Mouse (Mus musculus) gastrocnemius, adult 2 months (tissue): ENCODE data around the gene Zfp493. TPM values are rescaled to one million over a fixed set of nuclear protein-coding genes. Genes with fewer than 3 reads are reported as not detected.
A peak's percentile ranks its signal among the peaks of the same experiment; 100 is the strongest.
"Not testable (repeated sequence)": the region's sequence is repeated elsewhere in the genome, so short reads cannot be mapped to it uniquely, and the experiment has no call there.

Experiments
- DNase-seq: peaks from one replicate; pipeline ENCODE4 v3.0.0; 2022
- H3K27ac ChIP-seq: fragments of 200-600 bp; 2 replicates; pipeline ENCODE4 v1.8.1; 2022; ENCODE audit warnings: mild to moderate bottlenecking
- H3K4me3 ChIP-seq: fragments of 200-600 bp; 2 replicates; pipeline ENCODE4 v1.8.1; 2022; ENCODE audit warnings: mild to moderate bottlenecking, moderate library complexity
- CTCF ChIP-seq: fragments of 200-600 bp; IDR thresholded peaks from 2 replicates; pipeline ENCODE4 v1.8.1; 2022; ENCODE audit warnings: antibody characterized with exemption, mild to moderate bottlenecking, moderate library complexity
- intact Hi-C: fragments of 180-260 bp; cut with DNase I; formaldehyde crosslinking; loops from one replicate; pipeline ENCODE4 v1.15.1; 2025
- long read RNA-seq, 2 experiments: library from polyadenylated mRNA; stranded (forward); transcript quantifications; one replicate each; pipeline ENCODE4 v2.0.0; 2021
- total RNA-seq, 2 experiments: library from RNA; stranded (reverse); gene quantifications; 2 replicates each; pipeline ENCODE4 v1.2.3; 2021

The Zfp493 gene
- total RNA-seq = 1 to 10 TPM; 3.6 to 5.5 TPM
- long read RNA-seq, experiment 1, partial matches to known transcripts = 0 of 4 reads
- long read RNA-seq, experiment 1, other reads (novel, unspliced or antisense) = 2 of 4 reads
- long read RNA-seq, experiment 2 = 0 reads

- peak within 1 kb of the TSS; percentile 94 for H3K4me3 ChIP-seq
- TF ChIP-seq CTCF = no peak
- peak within 1 kb of the TSS; percentile 95 for H3K27ac ChIP-seq
- intact Hi-C loops = no loop called here
- peak; percentile 85 for DNase-seq
Observed at GRCm38 (mm10) chr13:67779265-67780221, at the start of gene Zfp493. TSS of gene Zfp493 (plus strand) at chr13:67779693.

- DNase-seq, H3K4me3 ChIP-seq, H3K27ac ChIP-seq, intact Hi-C loops: not testable (repeated sequence)
Observed at GRCm38 (mm10) chr13:67734391-67734790, 45.1 kb upstream of the Zfp493 start.

GRCm38 (mm10) chr13:67742941-67743340 is 36.6 kb upstream of the Zfp493 start:
- no peak for TF ChIP-seq CTCF
- no peak for DNase-seq
- Histone ChIP-seq H3K27ac (no peak overlapping the region), H3K4me3 (no peak overlapping the region)
- intact Hi-C loops = no loop called here

- H3K27ac ChIP-seq = no peak overlapping the region
- intact Hi-C loops = no loop called here
- no peak for TF ChIP-seq CTCF
- no peak for DNase-seq
- H3K4me3 ChIP-seq = no peak overlapping the region
Observed at GRCm38 (mm10) chr13:67743896-67744295, 35.6 kb upstream of the Zfp493 start.

GRCm38 (mm10) chr13:67754333-67755306 is 24.9 kb upstream of the Zfp493 start, which contains the start of gene Zfp85:
TSS of gene Zfp85 (minus strand) at chr13:67755228.
- DNase-seq = peak; percentile 68
- Histone ChIP-seq H3K4me3 (peak within 1 kb of the TSS; percentile 79), H3K27ac (peak within 1 kb of the TSS; percentile 81)
- TF ChIP-seq CTCF = no peak
- intact Hi-C loops = loop anchor here (10.0 kb wide), 1 partner anchor 60 kb away; the partner anchor contains the start of gene Zfp273

GRCm38 (mm10) chr13:67755761-67756160 is 23.7 kb upstream of the Zfp493 start:
- Histone ChIP-seq H3K27ac (no peak overlapping the region), H3K4me3 (no peak overlapping the region)
- intact Hi-C loops = loop anchor here (10.0 kb wide), 1 partner anchor 59 kb away; the partner anchor contains the start of gene Zfp273
- TF ChIP-seq CTCF = no peak
- DNase-seq = no peak

- no peak for TF ChIP-seq CTCF
- Histone ChIP-seq H3K27ac (no peak overlapping the region), H3K4me3 (no peak overlapping the region)
- DNase-seq = no peak
- intact Hi-C loops = loop anchor here (10.0 kb wide), 1 partner anchor 55 kb away; the partner anchor contains the start of gene Zfp273
Observed at GRCm38 (mm10) chr13:67759966-67760365, 19.5 kb upstream of the Zfp493 start.

- H3K27ac ChIP-seq = no peak overlapping the region
- intact Hi-C loops = no loop called here
- TF ChIP-seq CTCF = no peak
- DNase-seq = no peak
- no peak overlapping the region for H3K4me3 ChIP-seq
Observed at GRCm38 (mm10) chr13:67763031-67763768, 16.3 kb upstream of the Zfp493 start.

GRCm38 (mm10) chr13:67791921-67792455 is 12.5 kb downstream of the Zfp493 start:
- Histone ChIP-seq H3K4me3 (no peak overlapping the region), H3K27ac (no peak overlapping the region)
- no peak for DNase-seq
- no peak for TF ChIP-seq CTCF
- intact Hi-C loops = no loop called here

GRCm38 (mm10) chr13:67798618-67799017 is 19.1 kb downstream of the Zfp493 start:
- no peak for TF ChIP-seq CTCF
- Histone ChIP-seq H3K4me3 (no peak overlapping the region), H3K27ac (no peak overlapping the region)
- no peak for DNase-seq
- intact Hi-C loops = no loop called here

- intact Hi-C loops, H3K4me3 ChIP-seq: not testable (repeated sequence)
Observed at GRCm38 (mm10) chr13:67799151-67799550, 19.7 kb downstream of the Zfp493 start.

More at GRCm38 (mm10) chr13:67799151-67799550, 19.7 kb downstream of the Zfp493 start:
- DNase-seq, H3K27ac ChIP-seq: not testable (repeated sequence)
